Mouse (Mus musculus): ENCODE results near the gene Nceh1. TPM values are rescaled to one million over a fixed set of nuclear protein-coding genes. Genes with fewer than 3 reads are reported as not detected.
A peak's percentile ranks its signal among the peaks of the same experiment; 100 is the strongest.

Nceh1 gene
- total RNA-seq, 2 experiments from 2014 or later = 119 to 121 TPM

DNA sequence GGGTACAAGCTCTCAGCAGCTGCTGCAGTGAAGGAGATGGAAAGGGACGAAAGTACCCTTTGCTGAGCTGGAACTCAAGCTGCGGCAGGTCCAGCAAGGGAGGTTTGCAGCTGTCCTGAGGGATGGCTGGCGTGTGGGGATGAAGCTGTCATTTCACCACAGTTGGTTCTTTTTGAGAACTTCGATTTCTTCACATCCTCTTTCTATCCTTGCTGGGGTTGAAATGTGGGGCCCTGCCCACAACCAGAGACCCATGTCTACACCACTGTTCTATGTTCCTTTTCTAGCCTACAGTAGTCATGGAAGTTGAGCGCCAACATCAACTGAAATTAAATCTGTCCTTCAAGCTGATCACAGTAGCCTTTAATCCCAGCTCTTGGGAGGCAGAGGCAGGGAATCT, 35.8 kb downstream of the Nceh1 start:
- no peak for DNase-seq (ENCODE audit: low spot score in 2 of 2)
- intact Hi-C loops (cut with DNase I) = no loop called here

DNA sequence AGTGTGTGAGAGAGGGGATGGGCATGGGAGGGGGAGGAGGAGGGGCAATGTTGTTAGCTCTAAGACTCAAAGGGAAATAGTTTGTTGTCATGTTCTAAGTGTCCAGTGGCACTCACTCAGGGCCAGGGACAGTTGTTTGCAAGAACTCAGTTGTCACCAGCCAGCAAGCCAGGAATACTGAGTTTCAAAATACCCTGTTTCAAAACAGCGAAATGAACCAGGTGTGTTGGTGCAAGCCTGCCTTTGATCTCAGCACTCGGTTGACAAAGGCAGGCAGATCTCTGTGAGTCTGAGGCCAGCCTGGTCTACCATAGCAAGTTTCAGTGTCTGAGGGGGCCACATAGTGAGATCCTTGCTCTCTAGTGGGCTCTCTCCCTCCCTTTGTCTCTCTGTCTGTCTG, 39.3 kb downstream of the Nceh1 start:
- intact Hi-C loops (cut with DNase I) = no loop called here

DNA sequence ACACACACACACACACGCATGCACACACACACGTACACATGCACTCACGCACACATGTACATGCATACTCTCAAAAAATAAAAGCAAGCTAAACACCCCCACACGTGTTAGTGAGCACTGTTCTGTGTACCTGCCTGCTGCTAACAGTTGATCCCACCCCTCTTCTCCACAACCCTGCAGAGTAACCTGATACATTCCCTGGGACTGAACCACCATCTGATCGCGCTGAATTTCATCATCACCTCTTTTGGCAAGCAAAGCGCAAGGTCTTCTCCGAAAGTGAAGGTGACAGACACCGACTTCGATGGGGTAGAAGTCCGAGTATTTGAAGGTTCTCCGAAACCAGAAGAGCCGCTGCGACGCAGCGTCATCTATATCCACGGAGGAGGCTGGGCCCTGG, 39.7 kb downstream of the Nceh1 start:
- intact Hi-C loops (cut with DNase I) = no loop called here
- DNase-seq (ENCODE audit: low spot score in 2 of 2) = no peak

More for the DNA sequence above, 39.3 kb downstream of the Nceh1 start:
- no peak for DNase-seq (ENCODE audit: low spot score in 2 of 2)

DNA sequence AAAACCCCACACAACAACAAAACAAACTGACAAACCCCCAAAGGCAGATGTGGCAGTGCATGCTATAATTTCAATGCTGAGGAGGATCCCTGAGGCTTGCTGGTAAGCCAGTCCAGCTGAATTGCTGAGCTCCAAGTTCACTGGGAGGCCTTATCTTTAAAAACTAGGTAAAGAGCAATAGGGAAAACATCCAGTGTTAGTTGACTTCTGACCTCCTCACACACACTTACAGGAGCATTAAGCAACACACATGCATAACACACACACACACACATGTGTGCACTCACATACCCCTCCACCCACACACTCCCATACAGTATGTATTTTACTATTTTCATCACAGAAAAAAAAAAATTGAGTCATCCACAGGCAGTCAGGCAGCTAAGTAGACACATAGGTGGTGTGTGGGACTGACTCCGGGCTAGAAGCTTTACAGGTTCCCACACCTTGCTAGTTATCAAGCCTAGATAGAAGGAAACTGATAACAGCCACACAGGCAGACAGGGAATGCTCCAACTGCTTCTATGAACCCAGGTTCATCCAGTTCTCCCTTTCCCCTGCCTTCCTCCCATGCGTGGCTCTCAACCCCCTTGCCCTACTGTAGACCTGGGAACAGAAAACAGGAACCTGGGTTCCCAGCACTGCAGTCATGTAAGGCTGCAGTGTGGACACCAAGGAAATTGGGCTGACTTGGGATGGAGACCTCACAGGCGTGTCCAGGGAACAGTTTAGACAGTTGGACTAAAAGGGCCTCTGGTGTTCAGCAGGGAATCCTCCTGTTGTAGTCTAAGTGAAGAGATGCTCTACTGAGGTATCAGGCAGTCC, 45.1 kb downstream of the Nceh1 start:
- intact Hi-C loops (cut with DNase I) = no loop called here
- DNase-seq (ENCODE audit: low spot score in 2 of 2) = no peak

DNA sequence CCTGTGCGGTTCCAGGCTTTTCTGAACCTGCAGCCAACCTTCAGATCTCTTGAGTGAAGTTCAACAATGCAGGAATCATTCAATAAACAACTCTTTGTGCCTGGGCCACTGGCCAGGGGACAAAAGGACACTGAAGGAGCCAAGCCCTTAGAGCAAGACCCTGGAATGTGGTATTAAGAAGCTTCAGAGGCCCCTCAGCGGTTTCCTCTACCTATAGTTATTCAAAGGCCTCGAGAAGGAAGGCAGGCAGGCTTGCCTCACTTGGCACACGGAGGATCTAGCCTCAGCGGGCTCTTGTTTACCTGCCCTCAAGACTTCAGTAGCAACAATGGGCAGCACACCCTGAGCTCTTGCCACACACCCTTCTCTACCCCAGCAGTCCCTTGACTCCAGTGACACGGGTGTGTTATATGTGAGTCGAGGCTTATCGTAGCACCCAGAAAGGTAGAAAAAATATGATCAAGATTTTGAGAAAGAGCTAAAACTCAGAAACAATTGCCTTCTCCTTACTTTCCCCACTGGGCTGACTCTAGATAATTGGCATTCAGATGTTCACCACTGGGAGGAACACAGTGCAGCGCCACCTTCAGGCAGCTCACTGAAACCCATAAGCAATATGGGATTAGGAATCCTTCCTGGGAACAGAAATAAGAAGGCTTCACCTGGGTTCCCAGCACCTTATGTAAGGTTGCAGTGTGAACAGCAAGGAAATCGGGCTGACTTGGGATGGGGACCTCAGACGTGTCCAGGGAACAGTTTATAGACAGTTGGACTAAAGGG, 46.0 kb downstream of the Nceh1 start:
- DNase-seq (ENCODE audit: low spot score in 2 of 2) = no peak
- intact Hi-C loops (cut with DNase I) = no loop called here

DNA sequence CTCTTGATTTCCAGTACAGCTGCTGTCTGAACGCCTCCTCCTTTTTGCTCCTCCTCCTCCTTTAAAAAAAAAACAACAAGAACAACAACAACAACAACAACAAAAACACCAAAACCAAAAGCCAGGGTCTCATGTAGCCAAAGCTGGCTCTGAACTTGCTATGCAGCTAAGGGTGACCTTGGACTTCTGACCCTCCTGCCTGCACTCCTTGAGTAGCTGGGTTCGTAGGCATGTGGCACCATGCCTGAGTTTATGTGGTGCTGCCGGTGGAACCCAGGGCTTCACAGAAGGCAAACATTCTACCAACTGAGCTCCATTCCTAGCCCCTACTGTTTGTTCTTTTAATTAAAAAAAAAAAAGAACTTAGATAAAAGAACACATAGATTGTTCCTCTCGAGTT, 50.6 kb downstream of the Nceh1 start:
- DNase-seq (ENCODE audit: low spot score in 2 of 2) = no peak
- intact Hi-C loops (cut with DNase I) = no loop called here

DNA sequence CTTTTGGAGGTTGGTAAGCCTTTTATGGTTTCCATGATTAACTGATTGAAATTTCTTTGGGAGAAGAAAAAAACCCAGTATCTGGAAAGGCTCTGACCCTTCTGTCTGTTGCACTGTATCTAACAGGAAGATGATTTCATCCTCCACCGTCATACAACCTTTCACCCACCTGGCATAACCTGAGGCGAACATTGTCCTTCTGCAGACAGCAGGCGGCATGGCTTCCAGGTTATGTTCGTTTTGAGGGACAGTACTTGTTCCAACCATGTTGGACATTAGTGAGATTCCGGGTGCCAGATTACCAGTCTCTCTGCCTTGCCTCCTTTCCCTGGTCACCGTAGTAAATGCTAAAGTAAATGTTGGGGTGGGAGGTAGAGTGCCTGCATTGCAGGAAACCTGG, 51.1 kb downstream of the Nceh1 start:
- no peak for DNase-seq (ENCODE audit: low spot score in 2 of 2)
- intact Hi-C loops (cut with DNase I) = no loop called here

DNA sequence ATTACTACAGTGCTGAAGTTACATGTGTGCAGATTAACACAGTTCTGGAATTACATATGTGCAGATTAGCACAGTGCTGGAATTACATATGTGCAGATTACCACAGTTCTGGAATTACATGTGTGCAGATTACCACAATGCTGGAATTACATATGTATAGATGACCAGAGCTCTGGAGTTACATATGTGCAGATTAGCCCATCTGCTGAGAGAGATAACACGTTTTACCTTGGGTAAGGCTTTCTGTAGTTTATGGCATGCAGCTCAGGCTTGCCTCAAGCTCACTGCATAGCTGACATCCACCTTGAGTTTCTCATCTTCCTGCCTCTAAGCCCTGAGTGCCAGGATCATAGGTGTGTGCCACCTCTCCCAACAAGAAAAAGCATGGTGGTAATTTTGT, 52.2 kb downstream of the Nceh1 start:
- intact Hi-C loops (cut with DNase I) = no loop called here
- no peak for DNase-seq (ENCODE audit: low spot score in 2 of 2)

DNA sequence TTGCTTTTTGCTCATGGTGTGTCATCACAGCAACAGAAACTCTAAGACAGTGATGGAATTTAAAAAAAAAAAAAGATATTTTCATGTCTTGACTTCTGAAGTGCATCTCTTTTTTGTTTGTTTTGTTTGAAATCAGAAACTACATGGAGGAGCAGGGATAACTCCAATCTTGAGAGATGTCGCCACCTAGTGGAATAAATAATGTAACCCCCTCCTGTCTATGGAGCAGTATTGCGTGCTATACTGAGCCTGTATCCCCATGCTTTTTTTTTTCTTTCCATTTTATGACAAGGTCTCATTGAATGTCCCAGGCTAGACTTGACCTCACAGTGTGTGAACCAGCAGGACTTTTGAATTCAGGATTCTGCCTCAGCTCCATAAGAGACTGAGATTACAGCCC, 54.5 kb downstream of the Nceh1 start:
- intact Hi-C loops (cut with DNase I) = loop anchor here (1.0 kb wide), 1 partner anchor 56 kb away; no protein-coding TSS in a partner anchor
- peak; percentile 70 to 83 for DNase-seq (ENCODE audit: low spot score in 2 of 2)

DNA sequence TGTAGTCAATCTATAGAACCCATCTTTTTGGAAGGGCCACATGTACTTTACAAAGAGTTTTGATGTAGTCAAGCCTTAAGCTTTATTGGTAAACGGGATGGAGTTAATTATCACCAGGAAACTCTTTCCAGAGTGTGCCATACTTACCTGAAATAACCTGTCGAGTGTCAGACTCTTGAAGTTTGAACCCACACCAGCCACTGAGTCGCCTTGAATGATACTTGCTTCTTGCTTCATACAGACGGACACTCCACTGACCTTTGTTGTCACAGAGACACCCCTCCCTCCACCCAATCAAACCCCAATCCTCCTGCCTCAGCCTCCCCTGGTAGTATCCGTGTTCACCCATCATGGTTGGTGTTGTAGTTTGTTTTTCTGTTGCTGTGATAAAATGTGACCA, 55.8 kb downstream of the Nceh1 start:
- intact Hi-C loops (cut with DNase I) = no loop called here
- no peak for DNase-seq (ENCODE audit: low spot score in 2 of 2)

DNA sequence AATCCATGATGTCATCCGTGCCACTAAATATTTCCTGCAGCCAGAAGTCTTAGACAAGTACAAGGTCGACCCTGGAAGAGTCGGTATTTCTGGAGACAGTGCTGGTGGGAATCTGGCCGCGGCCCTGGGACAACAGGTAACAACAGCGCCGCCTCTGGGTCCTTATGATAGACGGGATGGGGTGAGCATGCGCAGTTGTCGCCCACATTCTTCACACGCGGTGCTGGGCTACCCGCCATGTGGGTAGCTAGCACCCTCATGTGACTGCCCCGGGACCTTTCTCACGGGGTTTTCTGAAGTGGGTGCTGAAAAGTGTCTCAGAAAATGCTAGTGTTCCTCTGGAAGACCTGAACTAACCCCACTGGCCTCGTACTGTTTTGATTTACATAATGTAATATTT, 56.8 kb downstream of the Nceh1 start:
- intact Hi-C loops (cut with DNase I) = no loop called here
- DNase-seq (ENCODE audit: low spot score in 2 of 2) = no peak

DNA sequence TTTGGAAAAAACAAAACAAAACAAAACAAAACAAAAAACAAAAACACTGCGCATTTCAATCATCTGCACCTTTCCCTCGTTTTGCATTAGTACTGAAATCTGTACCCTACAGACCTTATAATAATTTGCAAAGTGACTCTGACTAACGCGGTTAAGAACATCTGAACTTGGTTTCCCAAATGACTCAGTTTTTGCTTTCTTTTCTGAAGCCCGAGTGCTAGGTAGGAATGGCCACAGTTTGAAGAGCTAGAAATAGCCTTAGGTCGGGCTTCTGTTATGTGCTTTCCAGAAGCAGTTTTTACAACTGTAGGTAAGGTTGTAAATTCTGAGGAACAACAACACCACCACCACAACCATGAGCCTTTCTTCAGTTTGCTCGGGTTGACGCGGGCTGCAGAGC, 59.1 kb downstream of the Nceh1 start:
- DNase-seq (ENCODE audit: low spot score in 2 of 2) = no peak
- intact Hi-C loops (cut with DNase I) = no loop called here

DNA sequence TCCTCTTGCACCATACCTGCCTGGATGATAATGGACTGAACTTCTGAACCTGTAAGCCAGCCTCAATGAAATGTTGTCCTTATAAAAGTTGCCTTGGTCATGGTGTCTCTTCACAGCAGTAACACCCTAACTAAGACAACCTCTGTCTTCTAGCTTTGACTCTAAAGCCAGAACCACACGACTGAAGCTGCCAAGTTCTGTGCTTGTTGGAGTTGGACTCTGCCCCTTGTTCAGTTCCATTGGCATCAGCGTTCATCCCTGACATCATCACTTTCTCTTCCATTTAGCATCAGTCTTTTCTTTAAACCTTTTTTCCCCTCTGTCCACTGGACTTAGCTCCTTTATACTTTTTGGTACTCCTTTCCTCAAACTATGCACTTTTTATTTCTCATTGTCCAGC, 63.4 kb downstream of the Nceh1 start:
- intact Hi-C loops (cut with DNase I) = no loop called here
- DNase-seq (ENCODE audit: low spot score in 2 of 2) = no peak

DNA sequence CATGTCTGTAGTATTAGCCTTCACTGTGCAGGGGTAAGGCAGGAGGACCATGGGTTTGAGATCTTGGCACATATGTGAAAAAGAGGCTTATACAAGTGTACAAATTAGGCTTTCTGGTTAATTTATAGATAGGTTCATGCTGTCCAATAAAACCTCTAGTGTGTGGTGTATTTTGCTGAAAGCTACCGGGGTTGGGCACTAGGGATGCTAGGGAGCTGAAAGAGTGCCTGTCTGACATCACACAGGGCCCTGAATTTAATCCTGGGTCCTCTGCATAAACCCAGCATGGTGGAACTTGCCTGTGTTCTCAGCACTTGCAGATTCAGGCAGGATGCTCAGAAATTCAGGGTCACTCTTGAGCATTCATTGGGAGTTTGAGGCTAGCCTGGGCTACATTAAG, 65.0 kb downstream of the Nceh1 start:
- intact Hi-C loops (cut with DNase I) = no loop called here
- DNase-seq (ENCODE audit: low spot score in 2 of 2) = no peak

DNA sequence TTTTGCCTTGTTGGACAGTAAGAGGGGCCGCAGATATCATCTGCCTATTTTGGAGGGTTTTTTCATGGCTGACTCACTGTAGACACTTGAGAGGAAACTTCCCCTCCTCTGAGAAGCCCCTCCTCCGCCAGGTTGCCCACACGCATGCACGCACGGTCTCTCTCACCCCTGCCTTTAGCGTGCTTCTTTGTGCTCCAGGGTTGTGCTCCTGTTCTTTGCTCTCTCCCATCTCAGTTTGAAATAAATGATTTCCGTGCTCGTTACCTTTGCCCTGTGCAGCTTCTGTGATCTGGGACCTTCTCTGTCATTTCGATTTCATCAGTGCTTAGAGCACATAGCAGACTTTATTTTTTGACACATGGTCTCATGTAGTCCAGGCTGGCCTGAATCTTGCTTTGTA, 66.3 kb downstream of the Nceh1 start:
- no peak for DNase-seq (ENCODE audit: low spot score in 2 of 2)
- intact Hi-C loops (cut with DNase I) = no loop called here

DNA sequence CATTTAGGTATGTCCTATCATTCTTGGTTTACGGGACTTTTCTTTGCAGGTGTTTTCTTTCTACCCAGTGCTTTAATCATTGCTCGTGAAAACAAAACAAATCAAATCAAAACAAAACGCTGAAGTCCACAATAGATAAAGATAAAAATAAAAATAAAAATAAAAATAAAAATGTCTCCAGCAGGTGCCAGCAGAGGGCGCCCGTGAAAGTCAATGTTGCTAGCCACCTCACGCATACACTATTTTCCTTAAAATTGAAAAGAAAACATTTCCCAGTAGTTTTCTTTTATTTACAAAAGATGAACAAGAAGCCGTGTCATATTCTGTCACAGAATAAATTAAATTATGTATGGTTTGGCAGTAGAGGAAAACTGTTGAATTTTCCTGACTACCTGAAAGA, 68.2 kb downstream of the Nceh1 start:
- intact Hi-C loops (cut with DNase I) = loop anchor here (10.0 kb wide), 1 partner anchor 854 kb away; no protein-coding TSS in a partner anchor
- DNase-seq (ENCODE audit: low spot score in 2 of 2) = peak in 1 of 2 experiments; percentile 21

DNA sequence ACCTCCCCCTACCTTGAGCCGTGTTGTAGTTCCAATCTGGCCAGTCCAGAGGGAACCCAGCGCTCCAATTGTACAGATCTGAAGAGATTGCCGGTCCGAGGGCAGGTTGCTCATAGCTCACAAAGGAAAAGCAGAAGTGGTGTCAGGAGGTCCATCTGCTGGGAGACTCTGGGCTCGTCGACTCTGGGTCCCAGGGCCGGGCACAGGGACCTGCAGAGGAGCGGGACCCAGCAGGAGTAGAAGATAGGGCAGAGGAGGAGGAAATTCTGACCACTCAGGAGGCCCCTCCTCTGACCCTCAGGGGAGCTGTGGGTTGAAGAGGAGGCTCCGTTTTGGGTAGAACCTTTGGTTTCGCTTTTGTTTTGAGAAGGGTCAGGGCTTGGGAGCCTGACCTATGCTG, 75.7 kb downstream of the Nceh1 start:
- intact Hi-C loops (cut with DNase I) = loop anchor here (10.0 kb wide), 1 partner anchor 846 kb away; no protein-coding TSS in a partner anchor
- no peak for DNase-seq (ENCODE audit: low spot score in 2 of 2)

DNA sequence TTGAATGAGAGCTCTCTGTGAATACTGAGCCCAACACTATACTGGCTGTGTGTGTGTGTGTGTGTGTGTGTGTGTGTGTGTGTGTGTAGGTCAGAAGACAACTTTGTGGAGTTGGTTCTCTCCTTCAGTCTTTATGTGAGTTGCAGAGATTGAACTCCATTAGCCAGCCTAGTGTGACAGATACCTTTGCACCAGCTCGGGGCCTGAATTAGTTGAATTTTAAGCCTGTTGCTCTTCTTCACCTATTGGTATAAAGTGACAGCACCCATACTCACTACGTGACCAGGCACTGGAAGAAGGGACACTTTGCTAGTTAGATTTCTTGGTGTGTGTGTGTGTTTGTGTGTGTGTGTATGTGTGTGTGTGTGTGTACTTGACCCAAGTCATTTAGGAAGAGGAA, 77.6 kb downstream of the Nceh1 start:
- intact Hi-C loops (cut with DNase I) = no loop called here
- DNase-seq (ENCODE audit: low spot score in 2 of 2) = no peak

DNA sequence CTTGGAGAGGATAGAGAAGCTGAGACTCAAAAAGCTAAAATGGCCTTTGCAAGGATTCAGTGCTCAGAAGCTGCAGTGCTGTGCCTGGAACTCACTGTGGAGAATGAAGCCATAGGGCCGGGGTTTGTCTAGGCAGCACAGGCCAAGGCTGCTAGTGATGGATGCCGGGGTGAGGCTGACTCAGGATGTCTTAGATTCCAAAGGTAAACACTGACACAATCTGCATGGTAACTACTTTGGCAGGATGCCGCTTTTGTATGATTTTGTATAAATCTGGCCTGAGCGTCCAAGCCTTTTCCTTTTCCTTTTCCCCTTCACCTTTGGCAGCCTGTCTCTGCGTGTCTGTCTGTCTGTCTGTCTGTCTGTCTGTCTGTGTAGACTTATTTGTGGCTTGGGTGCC, 84.6 kb downstream of the Nceh1 start:
- intact Hi-C loops (cut with DNase I) = no loop called here
- DNase-seq (ENCODE audit: low spot score in 2 of 2) = no peak

DNA sequence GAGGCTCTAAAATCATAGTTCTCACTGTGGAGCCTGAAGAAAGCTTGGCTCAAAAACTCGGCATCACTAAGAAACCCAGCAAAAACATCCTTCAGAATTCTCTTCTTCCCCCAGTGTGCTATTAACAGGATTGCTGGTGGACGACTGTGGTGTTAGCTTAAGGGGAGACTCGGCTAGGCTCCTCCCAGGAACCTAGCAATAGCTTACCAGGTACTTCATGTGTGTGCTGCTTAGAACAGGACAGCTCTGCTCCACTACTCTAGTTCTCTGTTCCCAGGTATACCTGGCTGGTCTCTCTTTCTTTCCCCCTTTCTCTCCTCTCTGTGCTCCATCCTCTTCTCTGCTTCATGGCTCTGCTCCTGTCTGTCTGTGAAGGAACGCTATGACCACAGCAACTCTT, 85.1 kb downstream of the Nceh1 start:
- no peak for DNase-seq (ENCODE audit: low spot score in 2 of 2)
- intact Hi-C loops (cut with DNase I) = no loop called here

DNA sequence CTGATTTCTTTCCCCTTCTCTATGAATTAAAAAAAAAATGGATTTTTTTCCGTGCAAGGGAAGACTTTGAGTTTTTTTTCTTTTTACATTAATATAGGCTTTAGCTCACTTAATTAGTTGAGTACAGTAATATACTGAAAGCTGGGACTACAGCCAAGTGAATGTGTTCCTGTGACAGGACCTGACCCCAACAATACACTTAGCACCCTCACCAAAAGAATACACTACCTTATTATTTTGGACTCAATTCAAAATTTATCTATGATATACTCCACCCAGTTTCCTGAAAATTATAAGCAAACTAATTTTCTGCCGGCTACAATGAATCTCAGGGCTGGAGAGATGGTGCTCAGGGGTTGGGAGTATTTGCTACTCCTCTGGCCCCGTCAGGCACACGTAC, 86.4 kb downstream of the Nceh1 start:
- intact Hi-C loops (cut with DNase I) = no loop called here
- no peak for DNase-seq (ENCODE audit: low spot score in 2 of 2)
